In genomic region chr17:29595891-29596770, GRCm38 (mm10) we compare ENCODE assay signal across 14 mouse cellular contexts. TPM values are rescaled to one million over a fixed set of nuclear protein-coding genes. Genes with fewer than 3 reads are reported as not detected.
DNase-seq lines count a peak whose midpoint lies in the region; ATAC-seq lines count a peak whose summit lies in the region.
"Had no signal": no experiment of that assay in that cellular context is flagged by ENCODE, and none has a peak within 500 bp of the region (broad histone marks: within the 10 kb centered on the region; RNA-seq: fewer than 3 reads in every experiment).

No protein-coding gene starts in this region.

- H3K4me2 ChIP-seq in midbrain, embryonic 12.5 days (replicated peaks), result no peak overlapping the region
- no peak overlapping the region for H3K4me2 ChIP-seq in midbrain, embryonic 15.5 days
- no peak overlapping the region for H3K4me2 ChIP-seq in hindbrain, embryonic 15.5 days
- H3K4me2 ChIP-seq: intestine, embryonic 15.5 days had no signal

- peak; percentile 11 to 13 for DNase-seq in heart, adult 9 months (ENCODE audit: low spot score in 2 of 2)
- no peak for DNase-seq in heart, postnatal 36 days
- DNase-seq in cerebellum, adult 11-12 months, result peak; percentile 77
- DNase-seq in B cell, adult 2 months, result no peak
- DNase-seq in lung, postnatal 14 days, result no peak
- DNase-seq: gastrocnemius, postnatal 25 days had no signal

- H3K4me1 ChIP-seq in midbrain, embryonic 12.5 days, result peaks cover 15% of the 10 kb centered on the region
- H3K4me1 ChIP-seq in midbrain, embryonic 15.5 days, result peaks cover 6% of the 10 kb centered on the region; the same call in 1 of the 2 replicates
- H3K4me1 ChIP-seq in hindbrain, embryonic 15.5 days (replicated peaks), result peaks cover 13% of the 10 kb centered on the region
- H3K4me1 ChIP-seq: intestine, embryonic 15.5 days had no signal

- intact Hi-C loops in heart, postnatal 36 days (cut with DNase I), result no loop called here

- H3K27me3 ChIP-seq in midbrain, embryonic 12.5 days, result no peaks in the 10 kb centered on the region
- no peaks in the 10 kb centered on the region for H3K27me3 ChIP-seq in midbrain, embryonic 15.5 days (replicated peaks)
- H3K27me3 ChIP-seq in hindbrain, embryonic 15.5 days, result no peaks in the 10 kb centered on the region
- H3K27me3 ChIP-seq: intestine, embryonic 15.5 days had no signal

- no peaks in the 10 kb centered on the region for H3K9me3 ChIP-seq in midbrain, embryonic 12.5 days
- H3K9me3 ChIP-seq in midbrain, embryonic 15.5 days, result no peaks in the 10 kb centered on the region
- no peaks in the 10 kb centered on the region for H3K9me3 ChIP-seq in hindbrain, embryonic 15.5 days
- H3K9me3 ChIP-seq: intestine, embryonic 15.5 days had no signal

- no peak for ATAC-seq in midbrain, embryonic 12.5 days (ENCODE audit: low FRiP score, low read depth)
- no peak for ATAC-seq in midbrain, embryonic 15.5 days (replicated peaks)
- peak; percentile 25; the same call in 1 of the 2 replicates for ATAC-seq in hindbrain, embryonic 15.5 days (ENCODE audit: low FRiP score, low read depth)
- ATAC-seq: CD4-positive, CD25-positive, alpha-beta regulatory T cell, adult 4 months; intestine, embryonic 15.5 days; lung, postnatal 0 days had no signal

- WGBS in midbrain, embryonic 12.5 days, result 81% methylated on average over 15 of the region's 15 CpGs
- WGBS in midbrain, embryonic 15.5 days, result 70% methylated on average over 15 of the region's 15 CpGs
- WGBS in hindbrain, embryonic 15.5 days, result 69% methylated on average over 15 of the region's 15 CpGs

- H3K9ac ChIP-seq in midbrain, embryonic 12.5 days (replicated peaks), result peak overlapping the region; percentile 34; the same call in 1 of the 2 replicates
- no peak overlapping the region for H3K9ac ChIP-seq in midbrain, embryonic 15.5 days
- H3K9ac ChIP-seq in hindbrain, embryonic 15.5 days, result no peak overlapping the region
- H3K9ac ChIP-seq: intestine, embryonic 15.5 days had no signal

- no peak overlapping the region for H3K4me3 ChIP-seq in midbrain, embryonic 12.5 days
- no peak overlapping the region for H3K4me3 ChIP-seq in midbrain, embryonic 15.5 days
- H3K4me3 ChIP-seq in hindbrain, embryonic 15.5 days, result no peak overlapping the region
- H3K4me3 ChIP-seq: intestine, embryonic 15.5 days had no signal

- peaks cover 59% of the 10 kb centered on the region for H3K36me3 ChIP-seq in midbrain, embryonic 12.5 days
- peaks cover 11% of the 10 kb centered on the region; the same call in 1 of the 2 replicates for H3K36me3 ChIP-seq in midbrain, embryonic 15.5 days (replicated peaks)
- H3K36me3 ChIP-seq in hindbrain, embryonic 15.5 days, result peaks cover 10% of the 10 kb centered on the region

- 0 out of 2 replicates have a peak overlapping the region, but pooled peaks have one; percentile 43 for H3K27ac ChIP-seq in midbrain, embryonic 12.5 days (replicated peaks)
- H3K27ac ChIP-seq in midbrain, embryonic 15.5 days, result no peak overlapping the region
- no peak overlapping the region for H3K27ac ChIP-seq in hindbrain, embryonic 15.5 days (replicated peaks)
- H3K27ac ChIP-seq: intestine, embryonic 15.5 days had no signal

RNA-seq across cellular contexts. Expression of gene Rnf8, which starts 18.5 kb away (rescaled TPM):
- total RNA-seq in heart, postnatal 36 days (2021), result 10 to 100 TPM; 18.7 to 19.2 TPM
- polyA plus RNA-seq in midbrain, embryonic 12.5 days (2016; fragmentation: Nextera tagmentation; extraction: Ambion mirVana), result 98.2 and 101 TPM in 2 replicates
- polyA plus RNA-seq in midbrain, embryonic 15.5 days (2015; fragmentation: Nextera tagmentation; extraction: Ambion mirVana), result 85.6 and 88.0 TPM in 2 replicates
- 80.6 and 85.2 TPM in 2 replicates for polyA plus RNA-seq in hindbrain, embryonic 15.5 days (2015; fragmentation: Nextera tagmentation; extraction: Ambion mirVana)

RNA-seq across cellular contexts. Expression of gene Gm28043, which starts 18.5 kb away (rescaled TPM):
- under 1 TPM; 0.78 to 0.81 TPM for total RNA-seq in heart, postnatal 36 days (2021)
- polyA plus RNA-seq in midbrain, embryonic 12.5 days (2016; fragmentation: Nextera tagmentation; extraction: Ambion mirVana), result 5.0 TPM in 2 replicates
- polyA plus RNA-seq in midbrain, embryonic 15.5 days (2015; fragmentation: Nextera tagmentation; extraction: Ambion mirVana), result 1.8 and 2.2 TPM in 2 replicates
- 2.4 and 3.3 TPM in 2 replicates for polyA plus RNA-seq in hindbrain, embryonic 15.5 days (2015; fragmentation: Nextera tagmentation; extraction: Ambion mirVana)

RNA-seq across cellular contexts. Expression of gene Tmem217, which starts 43.9 kb away (rescaled TPM):
- not detected for total RNA-seq in heart, postnatal 36 days (2021)
- polyA plus RNA-seq in midbrain, embryonic 12.5 days (2016; fragmentation: Nextera tagmentation; extraction: Ambion mirVana), result 2.0 and 2.1 TPM in 2 replicates
- polyA plus RNA-seq in midbrain, embryonic 15.5 days (2015; fragmentation: Nextera tagmentation; extraction: Ambion mirVana), result 1.5 and 1.7 TPM in 2 replicates
- polyA plus RNA-seq in hindbrain, embryonic 15.5 days (2015; fragmentation: Nextera tagmentation; extraction: Ambion mirVana), result 1.2 and 1.3 TPM in 2 replicates
- total RNA-seq: gastrocnemius, postnatal 25 days had no signal

RNA-seq across cellular contexts. Expression of gene Tbc1d22b, which starts 46.5 kb away (rescaled TPM):
- total RNA-seq in heart, postnatal 36 days (2021), result 10 to 100 TPM; 11.9 to 12.5 TPM
- 24.1 and 28.0 TPM in 2 replicates for polyA plus RNA-seq in midbrain, embryonic 12.5 days (2016; fragmentation: Nextera tagmentation; extraction: Ambion mirVana)
- 29.9 and 31.0 TPM in 2 replicates for polyA plus RNA-seq in midbrain, embryonic 15.5 days (2015; fragmentation: Nextera tagmentation; extraction: Ambion mirVana)
- polyA plus RNA-seq in hindbrain, embryonic 15.5 days (2015; fragmentation: Nextera tagmentation; extraction: Ambion mirVana), result 26.3 and 32.6 TPM in 2 replicates

RNA-seq across cellular contexts. Expression of gene Gm17657, which starts 46.7 kb away (rescaled TPM):
- total RNA-seq in heart, postnatal 36 days (2021), result not detected
- not detected in 2 replicates for polyA plus RNA-seq in midbrain, embryonic 12.5 days (2016; fragmentation: Nextera tagmentation; extraction: Ambion mirVana)
- not detected in 2 replicates for polyA plus RNA-seq in midbrain, embryonic 15.5 days (2015; fragmentation: Nextera tagmentation; extraction: Ambion mirVana)
- polyA plus RNA-seq in hindbrain, embryonic 15.5 days (2015; fragmentation: Nextera tagmentation; extraction: Ambion mirVana), result 0.17 TPM in 1 of 2 replicates, not detected in the other
- total RNA-seq: common myeloid progenitor, adult 5-6 weeks; gastrocnemius, postnatal 25 days had no signal
- polyA plus RNA-seq: CD4-positive, CD25-positive, alpha-beta regulatory T cell, adult 4 months; intestine, embryonic 15.5 days; lung, postnatal 0 days; small intestine, adult 2 months had no signal

Comparison
In these comparisons a context has a peak if more than half of its experiments do, and no peak if none do; other contexts are left out.
1. DNase-seq: peak in heart, adult 9 months (2 of 2) and cerebellum, adult 11-12 months (single experiment); none in heart, postnatal 36 days (0 of 2), B cell, adult 2 months (0 of 2) and lung, postnatal 14 days (single experiment).